Mouse (Mus musculus) small intestine, adult 2 months (tissue): ENCODE results near the gene Fbxo48.

Experiments
- CTCF ChIP-seq: fragments of 200-500 bp; IDR thresholded peaks from 2 replicates; pipeline ENCODE4 v1.5.1; 2012; ENCODE audit warnings: low read depth, mild to moderate bottlenecking, control low read depth, inconsistent platforms, low read length, moderate library complexity, mixed read lengths; ENCODE audit not compliant: insufficient replicate concordance, insufficient read length; ENCODE audit errors: extremely low read depth
- POLR2A ChIP-seq: fragments of 200-500 bp; IDR thresholded peaks from 2 replicates; pipeline ENCODE4 v1.6.1; 2012; ENCODE audit warnings: low read depth, mild to moderate bottlenecking, control low read depth, inconsistent platforms, low read length, moderate library complexity

- TF ChIP-seq CTCF (no peak), POLR2A (no peak)
These were observed 21.9 kb downstream of the Fbxo48 start for GRCm38 (mm10) chr11:16973086-16973485.
